Mouse (Mus musculus): Measurements from ENCODE around the gene Clock. TPM values are rescaled to one million over a fixed set of nuclear protein-coding genes. Genes with fewer than 3 reads are reported as not detected.

Gene Clock
- polyA plus RNA-seq, 2 experiments: 1.6 to 1.7 TPM

DNA sequence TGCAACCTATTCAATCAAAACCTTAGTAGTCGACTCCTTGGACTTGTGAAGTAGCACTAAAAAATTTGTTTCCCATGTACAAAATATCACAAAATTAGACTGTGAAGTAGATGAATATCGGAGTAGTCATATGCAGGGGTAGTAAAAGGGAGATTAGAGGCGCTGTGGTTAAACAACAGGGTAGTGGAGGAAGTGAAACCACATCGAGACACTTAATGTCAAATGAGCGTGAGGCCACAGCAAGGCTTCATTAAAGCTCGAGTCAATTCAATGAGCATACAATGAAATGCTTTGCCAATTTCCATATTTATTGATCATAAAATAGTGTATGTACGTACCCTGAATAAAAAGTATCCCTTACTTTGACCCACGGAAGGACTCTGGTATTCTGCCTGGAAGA is 32.5 kb upstream of the Clock start:
- Histone ChIP-seq H3K4me2 (ENCODE audit: low read depth) (no peak overlapping the region), H3K4me1 (replicated peaks; ENCODE audit: control insufficient read depth in 2 of 2, insufficient read depth in 2 of 2, low read length in 1 of 2) (no peaks in the 10 kb centered on the region), H3K27ac (no peak overlapping the region), H3K9me3 (ENCODE audit: control insufficient read depth, low read length) (no peaks in the 10 kb centered on the region), H3K36me3 (replicated peaks; ENCODE audit: control insufficient read depth, insufficient read depth, low read depth) (no peaks in the 10 kb centered on the region), H3K27me3 (ENCODE audit: control insufficient read depth, insufficient read depth, low read length) (no peaks in the 10 kb centered on the region), H3K9ac (replicated peaks) (no peak overlapping the region), H3K4me3 (ENCODE audit: insufficient read depth in 1 of 2, low read depth in 2 of 2, low read length in 2 of 2) (no peak overlapping the region)
- 29% methylated on average over 8 of the region's 8 CpGs for WGBS (ENCODE audit: insufficient replicate concordance)
- DNase-seq (ENCODE audit: low read depth in 3 of 3, low spot score in 3 of 3) (no peak), ATAC-seq (ENCODE audit: insufficient read depth) (no peak)
- TF ChIP-seq CTCF (IDR thresholded peaks at IDR 0.05; ENCODE audit: low read depth) (no peak), EP300 (IDR thresholded peaks at IDR 0.05; ENCODE audit: low read depth) (no peak)

DNA sequence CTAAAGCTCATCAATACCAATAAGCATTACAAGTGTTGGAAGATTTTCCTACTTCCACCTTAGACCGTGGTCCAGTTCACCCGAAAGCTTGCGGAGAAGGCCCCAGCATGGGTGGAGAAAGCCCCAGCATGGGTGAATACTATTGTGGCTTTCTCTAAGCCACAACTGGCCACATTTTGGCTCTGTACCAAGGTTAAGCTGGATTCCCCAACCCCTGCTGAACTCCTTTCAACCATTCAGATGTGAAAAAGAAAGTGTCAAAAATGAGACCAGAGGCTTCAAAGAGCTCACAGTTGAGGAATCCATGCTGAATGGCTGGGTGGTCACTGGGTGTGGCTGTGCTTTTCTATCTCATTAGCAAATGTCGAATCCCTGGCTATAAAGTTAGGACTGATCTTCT is 29.2 kb upstream of the Clock start:
- TF ChIP-seq EP300 (IDR thresholded peaks at IDR 0.05; ENCODE audit: low read depth): no peak
- no peak for TF ChIP-seq CTCF (IDR thresholded peaks at IDR 0.05; ENCODE audit: low read depth)
- Histone ChIP-seq H3K4me1 (replicated peaks; ENCODE audit: control insufficient read depth in 2 of 2, insufficient read depth in 2 of 2, low read length in 1 of 2) (no peaks in the 10 kb centered on the region), H3K4me3 (ENCODE audit: insufficient read depth in 1 of 2, low read depth in 2 of 2, low read length in 2 of 2) (no peak overlapping the region), H3K9me3 (ENCODE audit: control insufficient read depth, low read length) (no peaks in the 10 kb centered on the region), H3K36me3 (replicated peaks; ENCODE audit: control insufficient read depth, insufficient read depth, low read depth) (no peaks in the 10 kb centered on the region), H3K27me3 (ENCODE audit: control insufficient read depth, insufficient read depth, low read length) (no peaks in the 10 kb centered on the region), H3K4me2 (ENCODE audit: low read depth) (no peak overlapping the region), H3K27ac (no peak overlapping the region), H3K9ac (replicated peaks) (no peak overlapping the region)
- 60% methylated on average over 4 of the region's 4 CpGs for WGBS (ENCODE audit: insufficient replicate concordance)
- no peak for DNase-seq (ENCODE audit: low read depth in 3 of 3, low spot score in 3 of 3)
- no peak for ATAC-seq (ENCODE audit: insufficient read depth)

- no peak for ATAC-seq (ENCODE audit: insufficient read depth)
- DNase-seq (ENCODE audit: low read depth in 3 of 3, low spot score in 3 of 3): no peak
- Histone ChIP-seq H3K4me3 (ENCODE audit: insufficient read depth in 1 of 2, low read depth in 2 of 2, low read length in 2 of 2) (no peak within 1 kb of the TSS), H3K9ac (replicated peaks) (no peak within 1 kb of the TSS), H3K27ac (no peak within 1 kb of the TSS), H3K4me2 (ENCODE audit: low read depth) (no peak within 1 kb of the TSS), H3K27me3 (ENCODE audit: control insufficient read depth, insufficient read depth, low read length) (no peaks in the 10 kb centered on the region), H3K4me1 (replicated peaks; ENCODE audit: control insufficient read depth in 2 of 2, insufficient read depth in 2 of 2, low read length in 1 of 2) (no peaks in the 10 kb centered on the region), H3K36me3 (replicated peaks; ENCODE audit: control insufficient read depth, insufficient read depth, low read depth) (no peaks in the 10 kb centered on the region), H3K9me3 (ENCODE audit: control insufficient read depth, low read length) (no peaks in the 10 kb centered on the region)
- TF ChIP-seq EP300 (IDR thresholded peaks at IDR 0.05; ENCODE audit: low read depth) (no peak), CTCF (IDR thresholded peaks at IDR 0.05; ENCODE audit: low read depth) (no peak)
- 73% methylated on average over 7 of the region's 7 CpGs for WGBS (ENCODE audit: insufficient replicate concordance)
Measured at GRCm38 (mm10) chr5:76330953-76331352, 26.4 kb upstream of the Clock start, which contains the start of gene Pdcl2. Gene Pdcl2 (minus strand): TSS chr5:76331156.

- TF ChIP-seq EP300 (IDR thresholded peaks at IDR 0.05; ENCODE audit: low read depth) (no peak), CTCF (IDR thresholded peaks at IDR 0.05; ENCODE audit: low read depth) (no peak)
- DNase-seq (ENCODE audit: low read depth in 3 of 3, low spot score in 3 of 3): no peak
- Histone ChIP-seq H3K4me1 (replicated peaks; ENCODE audit: control insufficient read depth in 2 of 2, insufficient read depth in 2 of 2, low read length in 1 of 2) (no peaks in the 10 kb centered on the region), H3K27ac (no peak overlapping the region), H3K4me2 (ENCODE audit: low read depth) (no peak overlapping the region), H3K9ac (replicated peaks) (no peak overlapping the region), H3K36me3 (replicated peaks; ENCODE audit: control insufficient read depth, insufficient read depth, low read depth) (no peaks in the 10 kb centered on the region), H3K9me3 (ENCODE audit: control insufficient read depth, low read length) (no peaks in the 10 kb centered on the region), H3K4me3 (ENCODE audit: insufficient read depth in 1 of 2, low read depth in 2 of 2, low read length in 2 of 2) (no peak overlapping the region), H3K27me3 (ENCODE audit: control insufficient read depth, insufficient read depth, low read length) (no peaks in the 10 kb centered on the region)
- 53% methylated on average over 2 of the region's 2 CpGs for WGBS (ENCODE audit: insufficient replicate concordance)
- no peak for ATAC-seq (ENCODE audit: insufficient read depth)
Measured at GRCm38 (mm10) chr5:76327296-76327695, 22.7 kb upstream of the Clock start.

- WGBS (ENCODE audit: insufficient replicate concordance): 72% methylated on average over 4 of the region's 4 CpGs
- DNase-seq (ENCODE audit: low read depth in 3 of 3, low spot score in 3 of 3): no peak
Measured at GRCm38 (mm10) chr5:76325113-76325512, 20.5 kb upstream of the Clock start.

More at GRCm38 (mm10) chr5:76325113-76325512, 20.5 kb upstream of the Clock start:
- Histone ChIP-seq H3K9ac (replicated peaks) (no peak overlapping the region), H3K4me3 (ENCODE audit: insufficient read depth in 1 of 2, low read depth in 2 of 2, low read length in 2 of 2) (no peak overlapping the region), H3K9me3 (ENCODE audit: control insufficient read depth, low read length) (no peaks in the 10 kb centered on the region), H3K4me1 (replicated peaks; ENCODE audit: control insufficient read depth in 2 of 2, insufficient read depth in 2 of 2, low read length in 1 of 2) (no peaks in the 10 kb centered on the region), H3K36me3 (replicated peaks; ENCODE audit: control insufficient read depth, insufficient read depth, low read depth) (no peaks in the 10 kb centered on the region), H3K4me2 (ENCODE audit: low read depth) (no peak overlapping the region), H3K27ac (no peak overlapping the region), H3K27me3 (ENCODE audit: control insufficient read depth, insufficient read depth, low read length) (no peaks in the 10 kb centered on the region)
- no peak for ATAC-seq (ENCODE audit: insufficient read depth)
- TF ChIP-seq CTCF (IDR thresholded peaks at IDR 0.05; ENCODE audit: low read depth): no peak
- TF ChIP-seq EP300 (IDR thresholded peaks at IDR 0.05; ENCODE audit: low read depth): no peak

All from liver, embryonic 14.5 days (tissue).